Mouse (Mus musculus) heart, adult 2 months (tissue): ENCODE measurements at regions not wholly inside any gene's neighbourhood (a gene's known extent, or its start where the extent isn't known, plus 50 kb on each side); places are given as distances from the start of the nearest gene placed in this dataset.

Experiments used
- DNase-seq, 2 experiments: peaks; one replicate each; pipeline ENCODE4 v3.0.0; 2021
- H3K27ac ChIP-seq: fragments of 200-600 bp; 2 replicates; pipeline ENCODE4 v1.8.1; 2022
- H3K27me3 ChIP-seq: fragments of 200-500 bp; 2 replicates; pipeline ENCODE4 v1.6.1; 2012; ENCODE audit warnings: mild to moderate bottlenecking, low read length, inconsistent platforms, mixed read lengths; ENCODE audit not compliant: control insufficient read depth, insufficient read depth
- H3K36me3 ChIP-seq: fragments of 200-500 bp; 2 replicates; pipeline ENCODE4 v1.6.1; 2012; ENCODE audit warnings: low read length, inconsistent platforms; ENCODE audit not compliant: control insufficient read depth, insufficient read depth
- H3K4me1 ChIP-seq: fragments of 200-500 bp; 2 replicates; pipeline ENCODE4 v1.6.1; 2011; ENCODE audit warnings: low read length; ENCODE audit not compliant: control insufficient read depth, insufficient read depth
- H3K4me3 ChIP-seq: fragments of 200-600 bp; 2 replicates; pipeline ENCODE4 v1.8.1; 2022
- H3K79me2 ChIP-seq: fragments of 200-500 bp; replicated peaks from 2 replicates; pipeline ENCODE4 v1.6.1; 2012; ENCODE audit warnings: mild to moderate bottlenecking, inconsistent platforms, low read length, moderate library complexity, mixed read lengths; ENCODE audit not compliant: control insufficient read depth, insufficient read depth
- H3K9ac ChIP-seq: fragments of 200-500 bp; 2 replicates; pipeline ENCODE4 v1.6.1; 2012; ENCODE audit warnings: low read depth, mild to moderate bottlenecking, control low read depth, inconsistent platforms, low read length, mixed read lengths
- CTCF ChIP-seq: fragments of 200-600 bp; IDR thresholded peaks from 2 replicates; pipeline ENCODE4 v1.8.1; 2022; ENCODE audit warnings: antibody characterized with exemption, mild to moderate bottlenecking, moderate library complexity
- EP300 ChIP-seq: fragments of 200-500 bp; IDR thresholded peaks from 2 replicates; pipeline ENCODE4 v1.6.1; 2011; ENCODE audit warnings: low read depth, low read length, control low read depth; ENCODE audit not compliant: insufficient read depth
- POLR2A ChIP-seq: fragments of 200-500 bp; IDR thresholded peaks from 2 replicates; pipeline ENCODE4 v1.6.1; 2011; ENCODE audit warnings: mild to moderate bottlenecking, low read depth, low read length, control low read depth; ENCODE audit not compliant: insufficient read depth
- WGBS: fragments of 180-500 bp; shearing (Covaris S2); methylation state at CpG from one replicate; pipeline ENCODE4 v1.1.7; 2018; 5-methylcytosine and 5-hydroxymethylcytosine counted together
- intact Hi-C: fragments of 180-260 bp; cut with DNase I; formaldehyde crosslinking; loops from one replicate; pipeline ENCODE4 v1.15.1; 2025

- Histone ChIP-seq H3K79me2 (no peaks in the 10 kb centered on the region), H3K27ac (no peak overlapping the region), H3K4me1 (no peaks in the 10 kb centered on the region), H3K4me3 (no peak overlapping the region), H3K27me3 (no peaks in the 10 kb centered on the region), H3K36me3 (no peaks in the 10 kb centered on the region), H3K9ac (no peak overlapping the region)
- DNase-seq: no peak
- intact Hi-C loops: no loop called here
- TF ChIP-seq POLR2A (no peak), EP300 (no peak), CTCF (no peak)
- WGBS: 90% methylated on average over 12 of the region's 12 CpGs
Observed at GRCm38 (mm10) chr14:99710656-99711177, 412.2 kb downstream of the Klf5 start.

- intact Hi-C loops: no loop called here
Observed at GRCm38 (mm10) chr14:99712624-99713023, 414.1 kb downstream of the Klf5 start.

GRCm38 (mm10) chr14:99713069-99713830 is 414.8 kb downstream of the Klf5 start:
- H3K4me3 ChIP-seq: no peak overlapping the region
- no peaks in the 10 kb centered on the region for H3K4me1 ChIP-seq
- no peak for TF ChIP-seq CTCF
- no peak for TF ChIP-seq POLR2A
- TF ChIP-seq EP300: no peak
- intact Hi-C loops: no loop called here
- H3K27ac ChIP-seq: no peak overlapping the region
- no peak overlapping the region for H3K9ac ChIP-seq
- DNase-seq: no peak
- no peaks in the 10 kb centered on the region for H3K27me3 ChIP-seq
- no peaks in the 10 kb centered on the region for H3K36me3 ChIP-seq
- WGBS: 70% methylated on average over 8 of the region's 8 CpGs
- H3K79me2 ChIP-seq: no peaks in the 10 kb centered on the region

More at GRCm38 (mm10) chr14:99712624-99713023, 414.1 kb downstream of the Klf5 start:
- Histone ChIP-seq H3K36me3 (no peaks in the 10 kb centered on the region), H3K27ac (no peak overlapping the region), H3K79me2 (no peaks in the 10 kb centered on the region), H3K9ac (no peak overlapping the region), H3K4me1 (no peaks in the 10 kb centered on the region), H3K4me3 (no peak overlapping the region), H3K27me3 (no peaks in the 10 kb centered on the region)
- DNase-seq: no peak
- TF ChIP-seq POLR2A: no peak
- no peak for TF ChIP-seq EP300
- TF ChIP-seq CTCF: no peak
- WGBS: 68% methylated on average over 7 of the region's 7 CpGs

- H3K9ac ChIP-seq: no peak overlapping the region
- no peaks in the 10 kb centered on the region for H3K4me1 ChIP-seq
- no peaks in the 10 kb centered on the region for H3K27me3 ChIP-seq
- no peak for DNase-seq
- intact Hi-C loops: no loop called here
- TF ChIP-seq CTCF: no peak
- TF ChIP-seq POLR2A: no peak
- no peak for TF ChIP-seq EP300
- H3K79me2 ChIP-seq: no peaks in the 10 kb centered on the region
- 88% methylated on average over 7 of the region's 7 CpGs for WGBS
- no peaks in the 10 kb centered on the region for H3K36me3 ChIP-seq
- H3K4me3 ChIP-seq: no peak overlapping the region
- no peak overlapping the region for H3K27ac ChIP-seq
Observed at GRCm38 (mm10) chr14:99733474-99734199, 435.1 kb downstream of the Klf5 start.

GRCm38 (mm10) chr14:99734200-99734567 is 435.7 kb downstream of the Klf5 start:
- Histone ChIP-seq H3K9ac (no peak overlapping the region), H3K79me2 (no peaks in the 10 kb centered on the region), H3K27me3 (no peaks in the 10 kb centered on the region), H3K4me1 (no peaks in the 10 kb centered on the region), H3K27ac (no peak overlapping the region), H3K36me3 (no peaks in the 10 kb centered on the region), H3K4me3 (no peak overlapping the region)
- intact Hi-C loops: no loop called here
- TF ChIP-seq POLR2A (no peak), EP300 (no peak), CTCF (no peak)
- DNase-seq: no peak
- 68% methylated on average over 7 of the region's 7 CpGs for WGBS

GRCm38 (mm10) chr14:99743625-99744297 is 445.3 kb downstream of the Klf5 start:
- no peak overlapping the region for H3K4me3 ChIP-seq
- H3K9ac ChIP-seq: no peak overlapping the region
- TF ChIP-seq EP300 (no peak), POLR2A (no peak), CTCF (no peak)
- no peaks in the 10 kb centered on the region for H3K36me3 ChIP-seq
- WGBS: 71% methylated on average over 17 of the region's 17 CpGs
- intact Hi-C loops: loop anchor here (10.0 kb wide), 1 partner anchor 599 kb away; no protein-coding TSS in a partner anchor
- DNase-seq: no peak
- no peaks in the 10 kb centered on the region for H3K27me3 ChIP-seq
- no peak overlapping the region for H3K27ac ChIP-seq
- no peaks in the 10 kb centered on the region for H3K4me1 ChIP-seq
- H3K79me2 ChIP-seq: no peaks in the 10 kb centered on the region
